Mouse (Mus musculus) stomach, postnatal 0 days (tissue): ENCODE measurements at regions not wholly inside any gene's neighbourhood (a gene's known extent, or its start where the extent isn't known, plus 50 kb on each side); places are given as distances from the start of the nearest gene placed in this dataset.

ENCODE experiments used
- ATAC-seq: fragments of 200-750 bp; cut with Nextera tagmentation; 2 replicates; pipeline ENCODE4 v1.8.0; 2017; ENCODE audit not compliant: low FRiP score, low TSS enrichment
- DNase-seq: peaks from one replicate; pipeline ENCODE4 v3.0.0-alpha.2; 2016; ENCODE audit warnings: low spot score
- H3K27ac ChIP-seq: fragments of 300-500 bp; sonication (generic); replicated peaks from 2 replicates; pipeline ENCODE4 v1.5.1; 2014; ENCODE audit warnings: mild to moderate bottlenecking, control low read depth
- H3K27me3 ChIP-seq: fragments of 300-500 bp; sonication (generic); 2 replicates; pipeline ENCODE4 v1.6.1; 2014; ENCODE audit warnings: low read length; ENCODE audit not compliant: control insufficient read depth, insufficient read depth
- H3K36me3 ChIP-seq: fragments of 300-500 bp; sonication (generic); 2 replicates; pipeline ENCODE4 v1.6.1; 2014; ENCODE audit warnings: low read length, mixed read lengths; ENCODE audit not compliant: control insufficient read depth, insufficient read depth
- H3K4me1 ChIP-seq: fragments of 300-500 bp; sonication (generic); replicated peaks from 2 replicates; pipeline ENCODE4 v1.6.1; 2014; ENCODE audit warnings: antibody characterized with exemption; ENCODE audit not compliant: control insufficient read depth, insufficient read depth
- H3K4me2 ChIP-seq: fragments of 300-500 bp; sonication (generic); replicated peaks from 2 replicates; pipeline ENCODE4 v1.6.1; 2014; ENCODE audit warnings: low read depth, mild to moderate bottlenecking, control low read depth, moderate library complexity
- H3K4me3 ChIP-seq: fragments of 300-500 bp; sonication (generic); 2 replicates; pipeline ENCODE4 v1.5.1; 2014; ENCODE audit warnings: low read depth, low read length, control low read depth
- H3K9ac ChIP-seq: fragments of 300-500 bp; sonication (generic); 2 replicates; pipeline ENCODE4 v1.6.1; 2014; ENCODE audit warnings: mild to moderate bottlenecking, low read length, control low read depth, mixed read lengths
- H3K9me3 ChIP-seq: fragments of 300-500 bp; sonication (generic); 2 replicates; pipeline ENCODE4 v1.6.1; 2016; ENCODE audit warnings: low read length; ENCODE audit not compliant: control insufficient read depth
- CTCF ChIP-seq: IDR thresholded peaks from 2 replicates; pipeline ENCODE4 v1.5.1; 2016; ENCODE audit warnings: antibody characterized with exemption, low read depth, mild to moderate bottlenecking, moderate library complexity
- EP300 ChIP-seq: optimal IDR thresholded peaks from 2 replicates; pipeline ENCODE3; 2016; ENCODE audit warnings: antibody characterized with exemption
- WGBS: fragments of 180-500 bp; shearing (Covaris S2); extraction: QIAGEN DNeasy Blood & Tissue Kit; methylation state at CpG from one replicate; pipeline ENCODE4 v1.1.7; 2014; 5-methylcytosine and 5-hydroxymethylcytosine counted together

GRCm38 (mm10) chr12:94283572-94283971 is 1408.5 kb upstream of the Flrt2 start:
- 63% methylated on average over 3 of the region's 3 CpGs for WGBS
- Histone ChIP-seq H3K9me3 (no peaks in the 10 kb centered on the region), H3K4me2 (no peak overlapping the region), H3K9ac (no peak overlapping the region), H3K27me3 (no peaks in the 10 kb centered on the region), H3K4me1 (no peaks in the 10 kb centered on the region), H3K27ac (no peak overlapping the region), H3K36me3 (no peaks in the 10 kb centered on the region), H3K4me3 (no peak overlapping the region)
- TF ChIP-seq EP300 (no peak), CTCF (no peak)
- DNase-seq (no peak), ATAC-seq (no peak)

DNA sequence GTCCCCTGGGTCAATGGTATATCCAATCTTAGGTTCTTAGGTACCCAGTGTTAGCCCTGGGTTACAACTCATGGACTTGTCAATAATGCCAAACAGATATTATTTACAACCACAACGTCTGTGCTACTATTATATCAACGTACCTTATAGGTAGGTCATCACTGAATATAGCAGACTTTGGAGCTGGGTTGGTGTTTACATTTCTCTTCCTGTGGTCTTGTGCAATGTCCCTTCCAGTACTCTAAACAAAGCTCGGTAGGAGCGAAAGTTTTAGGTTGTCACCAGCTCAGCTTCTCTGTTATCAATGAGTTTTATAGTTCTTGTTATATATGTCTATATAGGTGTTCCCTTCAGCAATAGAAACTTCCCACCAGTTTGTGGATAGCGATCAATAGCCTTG is 1394.2 kb upstream of the Flrt2 start:
- H3K4me2 ChIP-seq = no peak overlapping the region
- H3K4me1 ChIP-seq = no peaks in the 10 kb centered on the region
- H3K27ac ChIP-seq = no peak overlapping the region
- DNase-seq (no peak), ATAC-seq (no peak)
- TF ChIP-seq EP300 = no peak
- no peak for TF ChIP-seq CTCF
- no peak overlapping the region for H3K9ac ChIP-seq
- H3K27me3 ChIP-seq = no peaks in the 10 kb centered on the region
- WGBS = 75% methylated on average over 5 of the region's 5 CpGs
- H3K4me3 ChIP-seq = no peak overlapping the region
- H3K36me3 ChIP-seq = no peaks in the 10 kb centered on the region
- H3K9me3 ChIP-seq = no peaks in the 10 kb centered on the region

DNA sequence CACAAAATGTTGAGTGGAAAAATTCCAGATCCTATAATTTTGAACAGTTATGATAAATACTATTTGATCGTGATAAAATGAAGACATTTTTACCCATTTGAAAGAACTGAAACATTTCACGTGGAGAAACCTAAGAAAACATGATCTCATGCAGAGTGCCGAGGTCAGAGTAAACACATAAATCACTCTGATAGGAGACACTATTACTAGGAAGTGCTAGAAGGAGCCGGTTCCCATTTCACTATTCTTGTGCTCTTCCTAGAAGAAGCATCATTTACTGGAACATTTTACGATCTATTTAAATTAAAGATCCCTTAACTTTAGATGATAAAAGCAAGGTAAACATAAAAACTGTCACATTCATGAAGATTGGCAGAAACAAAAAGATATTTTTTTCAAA is 1359.7 kb upstream of the Flrt2 start:
- no peaks in the 10 kb centered on the region for H3K4me1 ChIP-seq
- DNase-seq (no peak), ATAC-seq (no peak)
- TF ChIP-seq CTCF = no peak
- TF ChIP-seq EP300 = no peak
- H3K27ac ChIP-seq = no peak overlapping the region
- no peak overlapping the region for H3K4me2 ChIP-seq
- H3K4me3 ChIP-seq = no peak overlapping the region
- 34% methylated on average over 5 of the region's 5 CpGs for WGBS
- H3K27me3 ChIP-seq = no peaks in the 10 kb centered on the region
- H3K9ac ChIP-seq = no peak overlapping the region
- no peaks in the 10 kb centered on the region for H3K9me3 ChIP-seq
- H3K36me3 ChIP-seq = no peaks in the 10 kb centered on the region

DNA sequence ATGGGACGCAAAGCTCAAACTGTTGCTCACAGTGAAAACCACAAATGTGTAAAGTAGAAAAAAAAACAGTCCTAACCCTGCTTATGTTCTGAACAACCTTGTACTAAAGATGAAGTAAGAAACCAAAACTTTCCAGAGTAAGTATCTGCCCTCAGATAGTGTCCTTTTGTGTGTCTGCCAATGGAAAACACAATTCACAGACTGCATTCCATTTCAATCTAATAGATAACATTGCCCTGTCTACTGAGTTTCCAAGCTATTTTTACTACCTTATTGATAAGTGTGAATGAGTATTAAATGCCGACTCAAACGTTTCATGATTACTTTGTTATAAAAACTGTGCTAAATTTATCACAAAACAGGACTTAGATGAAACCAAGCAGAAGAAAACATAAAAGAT is 1357.4 kb upstream of the Flrt2 start:
- H3K27me3 ChIP-seq = no peaks in the 10 kb centered on the region
- no peak overlapping the region for H3K4me2 ChIP-seq
- H3K4me1 ChIP-seq = no peaks in the 10 kb centered on the region
- ATAC-seq = no peak
- H3K9me3 ChIP-seq = no peaks in the 10 kb centered on the region
- no peak overlapping the region for H3K9ac ChIP-seq
- no peak for DNase-seq
- H3K27ac ChIP-seq = no peak overlapping the region
- no peak overlapping the region for H3K4me3 ChIP-seq
- 72% methylated on average over 3 of the region's 3 CpGs for WGBS
- H3K36me3 ChIP-seq = no peaks in the 10 kb centered on the region
- TF ChIP-seq EP300 = no peak
- no peak for TF ChIP-seq CTCF

DNA sequence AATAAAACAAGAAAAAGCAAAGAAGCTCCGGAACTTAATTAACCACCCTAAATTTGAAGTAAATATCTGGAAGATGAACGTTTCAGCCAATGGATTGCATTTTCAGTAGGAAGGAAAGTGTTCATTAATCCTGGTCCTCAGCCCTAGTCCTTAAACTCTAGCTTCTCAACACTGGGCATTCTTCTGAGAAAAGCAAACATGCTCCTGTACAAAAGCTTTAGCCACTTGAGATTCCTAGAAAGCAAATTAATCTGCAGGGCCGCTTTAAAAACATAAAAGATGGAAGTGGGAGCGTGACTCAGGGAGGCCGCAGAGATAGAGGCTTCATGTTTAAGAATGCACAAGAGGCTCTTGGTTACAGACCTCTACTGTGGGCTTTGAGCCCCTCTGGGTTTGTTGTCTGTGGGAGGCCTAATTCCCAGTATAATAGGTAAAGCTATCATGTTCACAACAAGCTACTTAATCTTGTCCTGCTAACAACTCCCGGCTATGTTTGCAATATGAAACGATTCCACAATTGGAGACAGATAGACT is 1342.3 kb upstream of the Flrt2 start:
- no peak for TF ChIP-seq EP300
- no peak for TF ChIP-seq CTCF
- Histone ChIP-seq H3K36me3 (no peaks in the 10 kb centered on the region), H3K4me1 (no peaks in the 10 kb centered on the region), H3K27ac (no peak overlapping the region), H3K4me3 (no peak overlapping the region), H3K27me3 (no peaks in the 10 kb centered on the region), H3K9ac (no peak overlapping the region), H3K9me3 (no peaks in the 10 kb centered on the region), H3K4me2 (no peak overlapping the region)
- WGBS = 62% methylated on average over 7 of the region's 7 CpGs
- DNase-seq (no peak), ATAC-seq (no peak)

GRCm38 (mm10) chr12:94364269-94364668 is 1327.8 kb upstream of the Flrt2 start:
- Histone ChIP-seq H3K9me3 (no peaks in the 10 kb centered on the region), H3K4me2 (no peak overlapping the region), H3K36me3 (no peaks in the 10 kb centered on the region), H3K27me3 (no peaks in the 10 kb centered on the region), H3K9ac (no peak overlapping the region), H3K4me1 (no peaks in the 10 kb centered on the region), H3K4me3 (no peak overlapping the region), H3K27ac (no peak overlapping the region)
- TF ChIP-seq CTCF = no peak
- 48% methylated on average over 6 of the region's 6 CpGs for WGBS
- ATAC-seq = no peak
- no peak for DNase-seq
